Mouse (Mus musculus): ENCODE data around the gene U2af1l4. TPM values are rescaled to one million over a fixed set of nuclear protein-coding genes. Genes with fewer than 3 reads are reported as not detected.

The U2af1l4 gene
- polyA plus RNA-seq, 1 experiment from 2014 or later, result 111 TPM

GRCm38 (mm10) chr7:30600651-30601050 lies 37.5 kb downstream of the U2af1l4 start:
- Histone ChIP-seq H3K9ac (replicated peaks; ENCODE audit: low read depth, low read length) (no peak overlapping the region), H3K4me3 (replicated peaks; ENCODE audit: low read length) (no peak overlapping the region), H3K4me1 (replicated peaks; ENCODE audit: control insufficient read depth, insufficient read depth, low read length) (peaks cover 12% of the 10 kb centered on the region), H3K27me3 (replicated peaks; ENCODE audit: control insufficient read depth, insufficient read depth, low read length) (no peaks in the 10 kb centered on the region), H3K27ac (ENCODE audit: low read length) (no peak overlapping the region), H3K9me3 (ENCODE audit: control insufficient read depth, low read length) (no peaks in the 10 kb centered on the region), H3K36me3 (ENCODE audit: control insufficient read depth, insufficient read depth) (no peaks in the 10 kb centered on the region), H3K4me2 (ENCODE audit: low read length) (peak overlapping the region; percentile 34; the same call in 1 of the 2 replicates)
- WGBS, result 69% methylated on average over 7 of the region's 7 CpGs
- ATAC-seq, result no peak

GRCm38 (mm10) chr7:30602583-30602982 lies 39.5 kb downstream of the U2af1l4 start:
- ATAC-seq, result no peak
- Histone ChIP-seq H3K4me1 (replicated peaks; ENCODE audit: control insufficient read depth, insufficient read depth, low read length) (peaks cover 12% of the 10 kb centered on the region), H3K4me3 (replicated peaks; ENCODE audit: low read length) (no peak overlapping the region), H3K9ac (replicated peaks; ENCODE audit: low read depth, low read length) (no peak overlapping the region), H3K36me3 (ENCODE audit: control insufficient read depth, insufficient read depth) (no peaks in the 10 kb centered on the region), H3K9me3 (ENCODE audit: control insufficient read depth, low read length) (no peaks in the 10 kb centered on the region), H3K27me3 (replicated peaks; ENCODE audit: control insufficient read depth, insufficient read depth, low read length) (no peaks in the 10 kb centered on the region), H3K27ac (ENCODE audit: low read length) (no peak overlapping the region), H3K4me2 (ENCODE audit: low read length) (no peak overlapping the region)
- WGBS, result 56% methylated on average over 3 of the region's 3 CpGs

- no peaks in the 10 kb centered on the region for H3K27me3 ChIP-seq (replicated peaks; ENCODE audit: control insufficient read depth, insufficient read depth, low read length)
- H3K9ac ChIP-seq (replicated peaks; ENCODE audit: low read depth, low read length), result no peak overlapping the region
- H3K27ac ChIP-seq (ENCODE audit: low read length), result no peak overlapping the region
- WGBS, result 62% methylated on average over 8 of the region's 8 CpGs
- no peak overlapping the region for H3K4me3 ChIP-seq (replicated peaks; ENCODE audit: low read length)
- peaks cover 12% of the 10 kb centered on the region for H3K4me1 ChIP-seq (replicated peaks; ENCODE audit: control insufficient read depth, insufficient read depth, low read length)
- H3K4me2 ChIP-seq (ENCODE audit: low read length), result no peak overlapping the region
- ATAC-seq, result no peak
- no peaks in the 10 kb centered on the region for H3K9me3 ChIP-seq (ENCODE audit: control insufficient read depth, low read length)
- no peaks in the 10 kb centered on the region for H3K36me3 ChIP-seq (ENCODE audit: control insufficient read depth, insufficient read depth)
Observed at GRCm38 (mm10) chr7:30604424-30604823, 41.3 kb downstream of the U2af1l4 start.

GRCm38 (mm10) chr7:30604944-30605343 lies 41.8 kb downstream of the U2af1l4 start:
- H3K4me2 ChIP-seq (ENCODE audit: low read length), result no peak overlapping the region
- no peak overlapping the region for H3K9ac ChIP-seq (replicated peaks; ENCODE audit: low read depth, low read length)
- no peaks in the 10 kb centered on the region for H3K9me3 ChIP-seq (ENCODE audit: control insufficient read depth, low read length)
- peaks cover 8% of the 10 kb centered on the region for H3K4me1 ChIP-seq (replicated peaks; ENCODE audit: control insufficient read depth, insufficient read depth, low read length)
- ATAC-seq, result no peak
- no peaks in the 10 kb centered on the region for H3K36me3 ChIP-seq (ENCODE audit: control insufficient read depth, insufficient read depth)
- H3K27ac ChIP-seq (ENCODE audit: low read length), result no peak overlapping the region
- no peaks in the 10 kb centered on the region for H3K27me3 ChIP-seq (replicated peaks; ENCODE audit: control insufficient read depth, insufficient read depth, low read length)
- 87% methylated on average over 8 of the region's 8 CpGs for WGBS
- no peak overlapping the region for H3K4me3 ChIP-seq (replicated peaks; ENCODE audit: low read length)

GRCm38 (mm10) chr7:30607706-30608309 lies 44.7 kb downstream of the U2af1l4 start:
- WGBS, result 30% methylated on average over 8 of the region's 8 CpGs
- Histone ChIP-seq H3K9me3 (ENCODE audit: control insufficient read depth, low read length) (no peaks in the 10 kb centered on the region), H3K27me3 (replicated peaks; ENCODE audit: control insufficient read depth, insufficient read depth, low read length) (no peaks in the 10 kb centered on the region), H3K4me3 (replicated peaks; ENCODE audit: low read length) (no peak overlapping the region), H3K36me3 (ENCODE audit: control insufficient read depth, insufficient read depth) (no peaks in the 10 kb centered on the region), H3K4me2 (ENCODE audit: low read length) (no peak overlapping the region), H3K27ac (ENCODE audit: low read length) (no peak overlapping the region), H3K9ac (replicated peaks; ENCODE audit: low read depth, low read length) (no peak overlapping the region), H3K4me1 (replicated peaks; ENCODE audit: control insufficient read depth, insufficient read depth, low read length) (no peaks in the 10 kb centered on the region)
- no peak; the same call in 1 of the 2 replicates for ATAC-seq

- Histone ChIP-seq H3K4me3 (replicated peaks; ENCODE audit: low read length) (no peak overlapping the region), H3K4me2 (ENCODE audit: low read length) (no peak overlapping the region), H3K27me3 (replicated peaks; ENCODE audit: control insufficient read depth, insufficient read depth, low read length) (no peaks in the 10 kb centered on the region), H3K4me1 (replicated peaks; ENCODE audit: control insufficient read depth, insufficient read depth, low read length) (no peaks in the 10 kb centered on the region), H3K36me3 (ENCODE audit: control insufficient read depth, insufficient read depth) (no peaks in the 10 kb centered on the region), H3K27ac (ENCODE audit: low read length) (no peak overlapping the region), H3K9me3 (ENCODE audit: control insufficient read depth, low read length) (no peaks in the 10 kb centered on the region), H3K9ac (replicated peaks; ENCODE audit: low read depth, low read length) (no peak overlapping the region)
- WGBS, result 43% methylated on average over 15 of the region's 16 CpGs
- no peak for ATAC-seq
Observed at GRCm38 (mm10) chr7:30608476-30608875, 45.4 kb downstream of the U2af1l4 start.

GRCm38 (mm10) chr7:30610043-30610442 lies 46.9 kb downstream of the U2af1l4 start:
- H3K9ac ChIP-seq (replicated peaks; ENCODE audit: low read depth, low read length), result no peak overlapping the region
- WGBS, result 58% methylated on average over 7 of the region's 7 CpGs
- H3K27ac ChIP-seq (ENCODE audit: low read length), result no peak overlapping the region
- no peak for ATAC-seq
- H3K4me3 ChIP-seq (replicated peaks; ENCODE audit: low read length), result no peak overlapping the region
- no peaks in the 10 kb centered on the region for H3K4me1 ChIP-seq (replicated peaks; ENCODE audit: control insufficient read depth, insufficient read depth, low read length)
- H3K27me3 ChIP-seq (replicated peaks; ENCODE audit: control insufficient read depth, insufficient read depth, low read length), result no peaks in the 10 kb centered on the region
- H3K4me2 ChIP-seq (ENCODE audit: low read length), result no peak overlapping the region
- no peaks in the 10 kb centered on the region for H3K9me3 ChIP-seq (ENCODE audit: control insufficient read depth, low read length)
- H3K36me3 ChIP-seq (ENCODE audit: control insufficient read depth, insufficient read depth), result no peaks in the 10 kb centered on the region

GRCm38 (mm10) chr7:30612654-30613402 lies 49.7 kb downstream of the U2af1l4 start, which contains the start of gene Upk1a:
TSS of gene Upk1a (minus strand) at chr7:30612847.
- Histone ChIP-seq H3K27me3 (replicated peaks; ENCODE audit: control insufficient read depth, insufficient read depth, low read length) (no peaks in the 10 kb centered on the region), H3K9ac (replicated peaks; ENCODE audit: low read depth, low read length) (no peak within 1 kb of the TSS), H3K9me3 (ENCODE audit: control insufficient read depth, low read length) (no peaks in the 10 kb centered on the region), H3K4me1 (replicated peaks; ENCODE audit: control insufficient read depth, insufficient read depth, low read length) (no peaks in the 10 kb centered on the region), H3K36me3 (ENCODE audit: control insufficient read depth, insufficient read depth) (peaks cover 11% of the 10 kb centered on the region), H3K4me3 (replicated peaks; ENCODE audit: low read length) (no peak within 1 kb of the TSS), H3K27ac (ENCODE audit: low read length) (no peak within 1 kb of the TSS), H3K4me2 (ENCODE audit: low read length) (no peak within 1 kb of the TSS)
- no peak for ATAC-seq
- 80% methylated on average over 8 of the region's 8 CpGs for WGBS

GRCm38 (mm10) chr7:30613529-30614112 lies 50.5 kb downstream of the U2af1l4 start:
- ATAC-seq, result no peak

More at GRCm38 (mm10) chr7:30613529-30614112, 50.5 kb downstream of the U2af1l4 start:
- Histone ChIP-seq H3K9me3 (ENCODE audit: control insufficient read depth, low read length) (no peaks in the 10 kb centered on the region), H3K27ac (ENCODE audit: low read length) (no peak overlapping the region), H3K27me3 (replicated peaks; ENCODE audit: control insufficient read depth, insufficient read depth, low read length) (no peaks in the 10 kb centered on the region), H3K36me3 (ENCODE audit: control insufficient read depth, insufficient read depth) (peaks cover 11% of the 10 kb centered on the region), H3K4me3 (replicated peaks; ENCODE audit: low read length) (no peak overlapping the region), H3K4me2 (ENCODE audit: low read length) (no peak overlapping the region), H3K9ac (replicated peaks; ENCODE audit: low read depth, low read length) (no peak overlapping the region), H3K4me1 (replicated peaks; ENCODE audit: control insufficient read depth, insufficient read depth, low read length) (no peaks in the 10 kb centered on the region)
- 23% methylated on average over 14 of the region's 14 CpGs for WGBS

Data from forebrain, embryonic 16.5 days (tissue).